Mouse (Mus musculus): ENCODE results near the gene Hpgd. TPM values are rescaled to one million over a fixed set of nuclear protein-coding genes. Genes with fewer than 3 reads are reported as not detected.
A peak's percentile ranks its signal among the peaks of the same experiment; 100 is the strongest.
"Not testable (repeated sequence)": the region's sequence is repeated elsewhere in the genome, so short reads cannot be mapped to it uniquely, and the experiment has no call there.

Hpgd gene
- 1 to 10 TPM; 2.8 to 4.1 TPM for total RNA-seq (2021)
- long read RNA-seq, experiment 1 = 0 reads
- long read RNA-seq, experiment 2, partial matches to known transcripts = 0 of 3 reads
- long read RNA-seq, experiment 2, other reads (novel, unspliced or antisense) = 0 of 3 reads

DNA sequence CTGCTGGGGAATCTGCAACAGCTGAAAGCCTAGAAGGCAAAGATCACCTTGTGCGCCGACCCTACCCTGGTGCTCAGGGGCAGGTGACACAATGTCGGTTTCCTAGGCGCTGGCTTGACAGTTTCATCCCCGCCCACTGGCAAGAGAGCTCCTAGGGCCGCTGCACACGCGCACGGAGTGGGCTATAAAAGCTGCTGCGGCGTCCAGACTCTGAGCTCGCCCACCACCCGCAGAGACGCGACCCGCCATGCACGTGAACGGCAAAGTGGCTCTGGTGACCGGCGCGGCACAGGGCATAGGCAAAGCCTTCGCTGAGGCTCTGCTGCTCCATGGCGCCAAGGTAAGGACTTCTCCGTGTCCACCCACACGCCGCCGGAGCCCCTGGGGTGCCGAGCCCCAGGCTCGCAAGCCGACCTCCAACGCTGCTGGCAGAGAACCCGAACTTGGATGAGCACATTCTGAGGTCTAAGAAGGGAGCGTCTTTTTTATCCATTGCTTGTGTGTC, at the start of gene Hpgd:
Gene Hpgd, plus strand, starts transcription at position 213 of the 505 bp plus-strand sequence.
- peak; percentile 10 to 19 for DNase-seq (ENCODE audit: low spot score in 2 of 2)

DNA sequence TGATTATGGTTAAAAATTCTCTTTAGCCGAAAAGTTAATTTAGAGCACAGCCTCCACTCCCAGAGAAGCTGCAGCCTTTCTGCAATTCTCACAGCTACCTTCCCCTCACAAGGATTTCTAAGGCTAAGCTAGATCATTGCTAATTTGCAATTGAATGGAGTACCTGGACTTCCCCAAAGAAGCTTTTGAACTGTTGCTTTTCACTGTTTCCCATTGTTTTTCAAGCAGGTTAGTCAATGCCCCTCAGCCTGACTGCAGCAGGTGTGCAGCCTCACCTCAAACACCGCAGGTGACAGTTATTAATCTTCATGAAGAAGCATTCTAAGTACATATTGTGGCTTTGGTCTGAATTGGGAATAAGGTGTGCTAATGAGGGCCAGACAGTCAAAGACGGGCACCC, 42.7 kb upstream of the Hpgd start:
- not testable (repeated sequence) for DNase-seq (ENCODE audit: low spot score in 2 of 2)

DNA sequence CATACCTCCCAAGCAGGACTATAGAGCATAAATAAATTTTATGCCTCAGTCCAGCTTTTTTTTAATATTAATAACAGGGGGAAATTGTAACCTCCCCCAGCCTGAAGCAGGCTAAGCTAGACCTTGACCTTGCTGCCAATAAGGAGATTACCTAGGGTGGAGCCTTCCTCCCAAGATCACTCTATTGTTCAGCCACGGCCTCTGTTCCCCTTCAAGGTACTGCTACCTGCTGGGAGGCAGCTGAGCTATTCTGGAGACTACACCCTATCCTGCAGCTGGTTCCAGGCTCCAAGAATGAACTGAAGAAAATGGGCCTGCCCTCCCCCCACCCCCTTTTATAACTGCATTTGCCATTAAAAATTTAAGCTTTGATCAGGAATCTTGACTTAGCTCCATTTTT, 42.1 kb upstream of the Hpgd start:
- no peak for DNase-seq (ENCODE audit: low spot score in 2 of 2)

DNA sequence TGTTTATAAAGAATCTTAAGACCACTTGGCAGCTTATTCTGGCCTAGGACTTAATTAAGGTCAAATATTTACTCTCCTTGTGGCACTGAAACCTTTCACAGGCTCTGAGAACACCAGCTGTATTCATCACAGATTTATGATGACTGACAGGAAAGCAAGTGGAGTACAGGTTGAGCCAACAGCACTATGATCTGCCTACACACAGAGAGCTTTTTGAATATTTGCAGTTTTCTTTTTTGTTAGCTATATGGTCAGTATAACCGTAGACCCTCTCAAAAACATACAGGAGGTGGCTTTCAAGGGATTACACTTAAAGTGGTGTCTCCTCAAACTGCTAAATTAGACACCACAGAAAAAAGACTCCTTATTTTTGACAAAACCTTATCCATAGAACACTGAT, 33.2 kb upstream of the Hpgd start:
- DNase-seq (ENCODE audit: low spot score in 2 of 2) = no peak

DNA sequence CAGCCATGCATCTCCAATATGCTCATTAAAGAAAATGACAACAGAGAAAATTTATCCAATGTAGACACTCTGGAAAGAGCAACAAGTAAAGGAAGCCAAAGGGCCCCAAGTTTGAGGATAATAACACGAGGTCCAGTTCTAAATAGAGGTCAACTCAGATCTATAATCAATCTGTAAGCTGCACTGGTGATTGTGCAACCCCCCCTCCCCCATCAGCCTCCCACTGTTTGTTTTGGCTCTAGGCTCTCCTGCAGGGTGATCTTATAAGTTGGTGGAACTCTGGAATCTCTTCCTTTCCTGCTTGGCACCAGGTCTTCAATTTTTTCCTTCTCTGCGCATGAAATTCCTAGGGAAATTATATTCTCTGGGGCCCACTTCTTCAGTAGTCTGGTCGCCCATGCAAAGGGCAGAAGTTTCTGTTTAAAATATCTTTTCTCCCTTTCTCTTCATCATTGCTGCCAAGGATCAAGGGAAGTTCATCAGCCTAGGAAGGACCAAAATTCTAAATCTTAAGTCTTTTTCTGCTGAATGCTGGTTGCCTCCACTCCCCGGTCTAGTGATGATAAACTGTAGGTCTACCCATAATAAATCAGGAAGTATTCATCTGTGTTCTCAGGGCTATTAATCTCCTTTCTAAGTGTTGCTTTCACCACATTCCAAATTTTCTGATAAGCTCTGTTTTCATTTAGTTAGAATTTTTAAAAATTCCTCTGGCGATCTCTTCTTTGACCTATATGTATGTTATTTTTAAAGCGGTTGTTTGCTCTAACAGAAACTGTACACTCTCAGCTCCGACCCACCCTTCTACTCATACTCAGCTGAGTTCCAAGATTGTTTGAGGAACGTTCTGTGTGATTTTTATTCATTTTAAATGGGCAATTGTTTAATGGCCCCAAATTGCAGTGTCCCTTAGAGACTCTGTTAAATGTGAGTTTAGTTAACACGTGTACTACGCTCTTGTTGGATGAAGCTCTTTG, 24.4 kb upstream of the Hpgd start:
- DNase-seq (ENCODE audit: low spot score in 2 of 2) = no peak

DNA sequence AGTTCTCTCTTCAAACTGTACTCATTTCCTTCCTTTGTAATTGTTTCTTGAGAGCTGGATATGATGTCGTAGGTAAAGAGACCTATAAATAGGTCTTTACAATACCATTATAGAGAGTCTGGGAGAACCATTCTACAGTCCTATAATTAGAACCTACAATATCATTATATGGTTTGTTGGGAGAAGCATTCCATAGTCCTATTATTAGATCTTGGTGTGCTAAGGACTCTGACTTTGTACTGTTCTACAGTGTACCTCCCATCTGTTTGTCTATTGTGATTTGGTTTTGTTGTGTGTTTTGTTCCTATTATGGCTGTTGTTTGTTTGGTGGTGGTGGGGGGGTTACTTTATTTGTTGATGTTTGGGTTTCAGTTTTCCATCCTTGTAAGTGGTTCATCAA, 21.5 kb upstream of the Hpgd start:
- DNase-seq (ENCODE audit: low spot score in 2 of 2) = no peak

DNA sequence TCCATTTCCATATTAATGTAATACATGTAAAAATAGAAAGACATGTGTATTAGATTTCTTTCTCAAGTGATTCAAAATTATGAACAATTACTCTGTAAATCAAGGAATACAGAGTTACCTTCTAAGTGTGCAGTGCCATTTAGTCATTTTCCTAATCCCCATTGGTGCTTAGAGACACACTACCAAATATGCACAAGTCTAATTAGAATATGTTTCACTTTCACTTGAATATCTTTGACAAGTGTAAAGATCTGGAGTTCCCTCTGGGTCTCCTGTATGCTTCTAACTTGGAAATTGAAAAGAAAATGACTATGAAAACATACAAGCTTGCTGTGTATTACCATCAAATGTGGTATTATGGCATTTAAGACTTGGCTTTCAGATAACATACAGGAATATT, 19.1 kb upstream of the Hpgd start:
- DNase-seq (ENCODE audit: low spot score in 2 of 2) = no peak

DNA sequence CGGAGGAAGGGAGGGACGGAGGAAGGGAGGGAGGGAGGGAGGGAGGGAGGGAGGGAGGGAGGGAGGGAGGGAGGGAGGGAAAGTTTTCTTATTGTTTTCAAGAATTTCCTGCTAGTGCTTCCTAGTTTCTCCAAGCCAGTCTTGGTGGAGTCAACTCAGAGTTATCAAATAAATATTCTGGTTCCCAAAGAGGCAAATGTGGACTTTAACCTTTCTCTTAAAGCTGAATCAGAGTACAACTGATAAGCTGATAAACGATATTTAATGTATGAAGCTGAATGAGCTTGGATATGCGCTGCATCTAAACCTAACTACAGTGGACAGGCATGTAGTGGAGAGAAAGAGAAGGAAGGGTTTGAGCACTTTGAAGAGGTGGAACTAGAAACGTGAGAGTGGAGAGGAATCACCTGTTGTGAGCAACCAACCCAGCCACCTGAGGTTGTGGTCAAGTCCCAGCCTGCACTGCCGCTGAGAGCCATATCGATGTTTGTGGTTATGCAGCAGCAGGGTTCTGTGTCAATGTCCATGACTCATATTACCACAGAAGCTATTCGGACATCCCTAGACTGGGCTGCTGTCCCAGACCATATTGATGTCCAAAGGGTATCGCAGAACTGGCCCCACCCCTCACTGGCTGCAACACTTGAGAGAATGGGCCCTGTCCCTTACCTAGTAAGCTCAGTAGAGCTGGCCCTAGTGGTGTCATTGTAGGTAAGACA, 16.4 kb upstream of the Hpgd start:
- no peak for DNase-seq (ENCODE audit: low spot score in 2 of 2)

DNA sequence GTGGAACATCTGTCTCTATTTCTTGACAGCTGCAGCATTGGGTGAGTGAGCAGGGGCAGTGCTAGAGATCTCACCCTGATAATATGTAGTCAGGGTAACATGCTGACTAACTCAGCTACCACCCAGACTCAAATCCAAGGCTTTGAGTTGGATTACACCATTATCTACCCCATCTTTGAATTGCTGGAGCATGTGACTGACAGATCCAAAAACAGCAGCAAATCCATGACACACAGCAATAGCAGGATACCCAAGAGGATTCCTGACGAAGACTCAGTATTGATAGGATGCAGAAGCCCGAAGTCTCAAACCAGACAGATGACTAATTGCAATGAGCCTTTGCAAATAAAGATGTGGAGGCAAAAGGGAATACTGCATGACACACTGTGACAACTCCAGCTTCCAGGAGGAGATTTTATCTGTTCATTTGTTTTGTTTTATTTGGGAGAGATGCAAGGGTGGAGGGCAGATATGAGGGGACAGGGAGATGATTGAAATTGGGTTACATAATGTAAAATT, 15.8 kb upstream of the Hpgd start:
- no peak for DNase-seq (ENCODE audit: low spot score in 2 of 2)

DNA sequence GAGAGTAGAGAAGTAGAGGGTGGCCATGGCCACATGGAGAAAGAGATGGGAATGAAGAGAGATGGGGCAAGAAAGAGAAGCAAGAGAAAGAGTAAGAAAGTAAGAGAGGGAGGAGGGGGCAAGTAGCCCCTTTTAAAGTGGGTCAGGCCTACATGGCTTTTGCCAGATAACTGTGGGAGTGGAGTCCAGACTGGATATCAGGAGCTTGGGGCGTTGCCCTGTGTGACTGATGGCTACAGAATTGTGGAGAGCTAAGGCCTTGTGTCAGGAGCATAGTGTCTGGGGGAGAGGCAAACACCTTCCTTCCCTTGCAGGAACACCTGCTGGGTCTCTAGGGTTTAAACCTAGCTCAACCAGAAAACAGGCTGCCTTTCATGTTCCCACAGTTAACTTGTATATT, 10.4 kb upstream of the Hpgd start:
- DNase-seq (ENCODE audit: low spot score in 2 of 2) = no peak

DNA sequence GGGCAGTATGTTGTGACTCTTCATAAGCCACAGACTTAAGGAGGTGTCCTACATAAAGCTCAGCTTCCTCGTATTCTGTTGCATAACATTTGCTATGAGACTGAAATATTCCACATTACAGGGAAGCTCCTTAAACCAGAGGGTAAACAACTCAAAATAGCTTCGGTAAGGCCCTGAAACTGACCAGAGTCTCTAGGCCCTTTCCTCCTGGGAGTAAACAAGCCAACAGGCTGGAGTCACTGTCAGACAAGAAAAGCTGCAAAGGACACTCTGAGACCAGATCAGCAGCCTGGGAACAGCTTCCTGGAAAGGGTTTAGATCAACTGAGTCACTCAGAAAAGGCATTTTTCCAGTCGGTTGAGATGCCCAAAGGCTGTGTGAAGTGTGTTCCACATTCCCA, 9.4 kb upstream of the Hpgd start:
- no peak for DNase-seq (ENCODE audit: low spot score in 2 of 2)

DNA sequence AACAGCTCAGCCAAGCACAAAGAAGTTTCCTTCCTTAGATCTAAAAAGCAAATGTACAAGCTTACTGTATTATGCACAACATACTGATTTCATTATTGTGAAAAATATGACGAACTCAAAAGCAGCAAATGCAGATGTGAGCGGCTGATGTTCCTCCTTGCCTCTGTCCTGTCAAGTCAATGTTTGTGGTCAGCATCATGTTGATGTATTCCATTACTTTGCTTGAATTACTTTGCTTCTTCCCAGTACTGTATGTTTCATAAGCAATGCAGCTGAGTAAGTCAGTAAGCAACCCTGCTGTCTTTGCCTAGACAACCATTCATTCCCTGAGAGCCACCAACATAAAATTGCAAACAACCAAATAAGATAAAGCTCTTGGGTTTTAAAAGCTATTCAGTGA, 7.7 kb upstream of the Hpgd start:
- no peak for DNase-seq (ENCODE audit: low spot score in 2 of 2)

DNA sequence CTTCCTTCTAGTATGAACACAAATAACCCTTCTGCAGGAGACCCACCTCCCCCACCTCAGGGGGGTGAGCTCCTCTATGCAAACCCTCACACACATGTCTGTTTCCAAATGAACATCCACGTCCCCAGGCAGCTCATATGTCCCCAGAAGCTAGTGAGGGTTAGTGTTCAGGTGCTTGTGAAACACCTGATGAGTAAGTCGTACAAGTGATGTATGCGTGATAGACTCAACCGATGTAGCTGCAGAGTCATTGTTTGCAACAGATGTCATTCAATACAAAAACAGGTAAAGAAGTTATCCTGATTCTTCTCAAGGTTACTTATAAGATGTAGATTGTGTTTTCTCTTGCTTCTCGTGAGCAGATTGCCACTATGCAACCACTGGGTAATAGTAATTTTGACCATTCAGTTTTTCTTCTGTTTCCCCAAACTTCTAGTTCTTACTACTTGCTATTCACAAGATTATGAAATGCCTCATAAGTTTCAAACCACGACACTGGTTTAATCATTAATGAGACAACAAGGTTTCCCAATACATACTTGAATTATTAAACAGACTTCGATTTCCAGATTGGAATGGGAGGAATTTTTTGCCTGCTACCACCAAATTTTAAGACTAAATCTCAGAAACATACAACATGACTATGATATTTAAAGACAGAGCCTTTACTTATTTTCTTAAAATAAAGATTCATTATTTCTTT, 6.9 kb upstream of the Hpgd start:
- no peak for DNase-seq (ENCODE audit: low spot score in 2 of 2)

DNA sequence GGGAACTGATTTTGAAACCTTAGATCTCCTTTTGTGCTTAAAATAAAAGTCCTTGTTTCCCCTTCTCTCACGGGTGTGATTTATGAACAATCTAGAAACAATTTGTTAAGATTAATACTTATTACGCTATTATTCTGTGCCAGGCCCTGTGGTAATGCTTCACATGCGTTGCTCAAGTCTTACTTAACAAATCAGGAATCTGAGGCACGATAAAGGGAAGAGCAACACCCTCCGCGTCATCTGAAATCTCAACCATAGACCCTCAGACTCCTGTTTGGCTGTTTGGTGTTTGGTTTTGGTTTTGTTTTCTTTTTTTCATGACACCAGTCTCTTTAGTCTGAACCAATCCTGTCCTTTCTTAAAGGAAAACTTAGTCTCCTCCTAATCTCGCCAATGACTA, 2.1 kb upstream of the Hpgd start:
- no peak for DNase-seq (ENCODE audit: low spot score in 2 of 2)

DNA sequence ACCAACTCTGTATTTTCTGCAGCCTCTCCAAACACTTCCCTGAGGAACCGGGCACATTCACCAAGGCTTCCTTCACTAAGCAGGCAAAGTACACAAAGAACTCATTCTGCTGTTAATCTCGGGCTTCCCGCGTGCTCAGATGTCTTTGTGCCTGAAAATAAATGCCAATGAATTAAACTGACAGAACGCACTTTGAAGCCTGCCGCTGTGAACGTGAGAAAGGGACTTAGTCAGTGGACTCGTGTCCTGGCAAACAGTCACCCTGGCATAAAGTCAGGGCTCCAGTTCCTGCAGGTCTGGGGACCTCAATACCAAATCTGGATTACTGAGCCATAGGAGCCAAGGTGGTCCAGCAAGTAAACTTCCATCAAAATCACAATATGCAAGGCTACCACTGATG, 905 bp upstream of the Hpgd start:
- peak; percentile 9 for DNase-seq (ENCODE audit: low spot score in 2 of 2)

DNA sequence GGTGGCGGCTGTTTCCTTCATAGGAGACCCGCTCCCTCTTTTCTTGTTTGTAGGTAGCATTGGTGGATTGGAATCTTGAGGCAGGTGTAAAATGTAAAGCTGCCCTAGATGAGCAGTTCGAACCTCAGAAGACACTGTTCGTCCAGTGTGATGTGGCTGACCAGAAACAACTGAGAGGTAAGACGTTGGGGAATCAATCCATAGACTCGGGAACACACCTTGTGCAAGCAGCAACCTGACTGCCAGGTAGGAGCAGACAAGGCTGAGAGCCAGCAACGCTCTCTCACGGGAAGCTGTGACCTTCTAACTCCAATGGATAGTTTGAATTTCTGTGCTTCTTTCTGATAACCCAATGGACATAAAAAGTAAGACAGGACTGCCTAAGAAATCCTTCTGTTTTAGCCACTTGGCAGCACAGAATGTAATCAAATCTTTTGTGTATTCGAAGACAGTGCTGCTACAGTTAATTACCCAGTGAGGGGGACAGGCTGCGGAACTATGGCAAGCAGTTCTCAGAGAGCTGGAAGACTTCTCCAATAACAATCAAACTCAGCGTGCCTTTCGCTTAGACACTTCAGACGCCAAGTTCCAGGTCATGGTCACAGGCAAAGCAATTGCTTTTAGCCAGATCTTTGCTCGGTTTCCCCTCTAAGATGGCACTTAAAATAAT, 636 bp downstream of the Hpgd start:
- no peak for DNase-seq (ENCODE audit: low spot score in 2 of 2)

DNA sequence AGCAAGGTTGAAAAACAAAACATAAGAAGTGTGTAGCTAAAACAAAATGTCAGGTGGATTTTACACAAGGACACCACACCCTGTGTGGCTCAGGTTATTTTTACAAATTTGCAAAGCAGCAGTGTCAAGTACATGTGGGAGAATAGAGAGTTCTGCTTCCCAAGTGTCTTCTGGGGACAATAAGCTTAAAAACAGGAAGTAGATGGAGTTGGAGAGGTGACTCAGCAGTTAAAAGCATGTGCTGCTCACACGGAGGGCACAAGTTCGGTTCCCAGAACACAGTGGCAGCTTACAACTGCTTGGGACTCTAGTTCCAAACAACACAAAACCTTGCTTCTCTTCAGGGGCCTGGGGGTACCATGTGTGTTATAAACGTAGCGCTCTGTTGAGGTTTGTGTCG, 5.0 kb downstream of the Hpgd start:
- DNase-seq (ENCODE audit: low spot score in 2 of 2) = no peak

DNA sequence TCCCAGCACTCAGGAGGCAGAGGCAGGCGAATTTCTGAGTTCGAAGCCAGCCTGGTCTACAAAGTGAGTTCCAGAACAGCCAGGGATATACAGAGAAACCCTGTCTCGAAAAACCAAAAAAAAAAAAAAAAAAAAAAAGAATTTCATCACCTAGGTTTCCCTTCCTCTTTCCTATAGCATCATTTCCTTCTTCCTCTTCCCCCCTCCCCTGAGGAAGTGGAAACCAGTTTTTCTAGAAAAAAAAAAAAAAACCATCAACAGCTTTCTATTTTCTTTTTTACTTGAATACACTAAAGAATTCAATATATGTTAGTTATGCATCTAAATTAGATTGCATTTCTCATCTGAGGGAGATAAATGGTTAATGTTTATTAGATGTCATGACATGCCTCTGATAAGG, 6.9 kb downstream of the Hpgd start:
- DNase-seq (ENCODE audit: low spot score in 2 of 2) = not testable (repeated sequence)

DNA sequence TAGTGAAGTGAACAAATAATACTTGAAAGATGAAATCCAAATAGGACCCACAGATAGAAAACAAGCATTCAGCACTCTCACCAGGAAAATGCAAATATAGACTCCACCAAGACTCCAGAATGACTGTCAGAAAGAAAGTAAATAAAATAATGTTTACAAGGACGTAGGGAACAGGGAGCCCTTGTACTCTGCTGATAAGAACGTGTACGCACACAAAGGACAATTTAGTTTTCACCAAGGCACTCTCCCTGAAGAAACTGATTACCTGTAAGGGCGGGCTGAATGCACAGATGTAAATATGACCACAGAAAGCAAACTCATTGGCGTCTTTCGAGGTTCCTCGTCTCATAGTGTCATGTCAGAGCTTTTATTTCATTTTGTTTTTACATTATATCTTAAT, 10.2 kb downstream of the Hpgd start:
- no peak for DNase-seq (ENCODE audit: low spot score in 2 of 2)

DNA sequence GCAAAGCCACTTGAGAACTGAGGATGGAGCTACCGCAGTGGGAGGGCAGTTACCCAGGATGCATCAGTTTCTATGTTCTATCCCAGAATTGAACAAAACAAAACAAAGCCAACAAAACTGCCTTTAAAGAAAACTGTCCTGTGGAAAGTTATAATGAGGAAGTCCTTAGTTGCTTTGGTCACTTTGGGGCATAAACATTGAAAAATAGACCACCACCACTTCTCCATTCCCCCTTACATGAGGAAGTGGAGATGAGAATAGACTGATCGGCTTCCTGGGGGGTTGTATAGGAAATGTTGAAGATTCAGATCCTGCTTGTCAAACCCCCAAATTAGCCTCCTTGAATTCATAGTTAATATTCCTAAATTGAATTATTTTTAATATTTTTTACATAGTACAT, 19.2 kb downstream of the Hpgd start:
- no peak for DNase-seq (ENCODE audit: low spot score in 2 of 2)

DNA sequence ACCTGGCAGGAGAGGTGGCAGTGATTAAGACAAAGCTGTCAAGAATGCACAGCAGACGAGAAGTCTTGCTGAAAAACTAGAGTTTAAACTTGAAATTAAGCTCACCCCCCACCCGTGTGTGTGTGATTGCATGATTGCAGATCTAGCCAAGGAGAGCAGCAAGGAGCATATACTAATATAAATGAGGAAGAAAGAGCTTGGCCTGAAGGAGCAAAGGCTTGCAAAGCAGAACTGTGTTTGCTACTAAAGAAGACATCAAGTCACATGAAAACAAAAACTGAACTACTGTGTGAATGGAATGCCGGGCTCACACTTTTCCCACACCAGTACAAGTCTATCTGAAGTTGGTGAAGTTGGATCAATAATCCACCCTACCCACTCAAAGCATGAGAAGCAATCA, 20.8 kb downstream of the Hpgd start:
- no peak for DNase-seq (ENCODE audit: low spot score in 2 of 2)
